7 mouse cellular contexts compared by ENCODE assay signal in genomic region chr14:51088970-51089673, GRCm38 (mm10). TPM values are rescaled to one million over a fixed set of nuclear protein-coding genes. Genes with fewer than 3 reads are reported as not detected.
A peak's percentile ranks its signal among the peaks of the same experiment; 100 is the strongest.
DNase-seq lines count a peak whose midpoint lies in the region; ATAC-seq and TF ChIP-seq lines count a peak whose summit lies in the region.

No protein-coding gene starts in this region.

- TF ChIP-seq POLR2A in small intestine, adult 2 months (IDR thresholded peaks at IDR 0.05; ENCODE audit: low read depth, low read length) = no peak

- peak overlapping the region; percentile 93 for H3K27ac ChIP-seq in intestine, postnatal 0 days (ENCODE audit: low read depth, low read length)
- H3K27ac ChIP-seq in midbrain, embryonic 12.5 days (replicated peaks) = peak overlapping the region; percentile 60
- peak overlapping the region; percentile 96 for H3K27ac ChIP-seq in small intestine, adult 2 months (ENCODE audit: insufficient read depth, low read depth, low read length)

- under 1% methylated on average over 34 of the region's 34 CpGs for WGBS in intestine, postnatal 0 days
- WGBS in midbrain, embryonic 12.5 days = under 1% methylated on average over 34 of the region's 34 CpGs
- under 1% methylated on average over 34 of the region's 34 CpGs for WGBS in small intestine, adult 2 months

- H3K27me3 ChIP-seq in intestine, postnatal 0 days (replicated peaks; ENCODE audit: control insufficient read depth, insufficient read depth, low read length) = no peaks in the 10 kb centered on the region
- peaks cover 31% of the 10 kb centered on the region for H3K27me3 ChIP-seq in midbrain, embryonic 12.5 days
- H3K27me3 ChIP-seq in small intestine, adult 2 months (ENCODE audit: control insufficient read depth, insufficient read depth, low read length) = no peaks in the 10 kb centered on the region

- no peaks in the 10 kb centered on the region for H3K36me3 ChIP-seq in intestine, postnatal 0 days (ENCODE audit: control insufficient read depth, insufficient read depth)
- no peaks in the 10 kb centered on the region for H3K36me3 ChIP-seq in midbrain, embryonic 12.5 days
- no peaks in the 10 kb centered on the region for H3K36me3 ChIP-seq in small intestine, adult 2 months (ENCODE audit: control insufficient read depth, insufficient read depth, low read length)

- intact Hi-C loops in left cerebral cortex, postnatal 4 days (cut with DNase I) = loop anchor here (2.0 to 5.0 kb wide), 2 partner anchors 24 to 287 kb away; no protein-coding TSS in a partner anchor

- no peaks in the 10 kb centered on the region; the same call in 1 of the 2 replicates for H3K4me1 ChIP-seq in intestine, postnatal 0 days (replicated peaks; ENCODE audit: control insufficient read depth, insufficient read depth, low read length)
- H3K4me1 ChIP-seq in midbrain, embryonic 12.5 days = 0 out of 2 replicates have a peak, but pooled peaks cover 10% of the 10 kb centered on the region
- H3K4me1 ChIP-seq in small intestine, adult 2 months (ENCODE audit: control insufficient read depth, insufficient read depth, insufficient read length, low read length) = no peaks in the 10 kb centered on the region

- peak overlapping the region; percentile 82 for H3K4me2 ChIP-seq in intestine, postnatal 0 days (replicated peaks; ENCODE audit: low read depth)
- peak overlapping the region; percentile 75 for H3K4me2 ChIP-seq in midbrain, embryonic 12.5 days (replicated peaks)

- H3K9ac ChIP-seq in intestine, postnatal 0 days (ENCODE audit: low read depth, low read length) = peak overlapping the region; percentile 68
- peak overlapping the region; percentile 53; the same call in 1 of the 2 replicates for H3K9ac ChIP-seq in midbrain, embryonic 12.5 days (replicated peaks)

- peak; percentile 97 for DNase-seq in adrenal gland, adult 8-10 months
- DNase-seq in embryo, embryonic 9.5 days (ENCODE audit: extremely low spot score) = peak; percentile 99
- DNase-seq in gastrocnemius, postnatal 4 days (ENCODE audit: low spot score in 2 of 2) = peak; percentile 84 to 90
- DNase-seq in left cerebral cortex, postnatal 4 days = peak; percentile 95

- ATAC-seq in intestine, postnatal 0 days = peak; percentile 85
- ATAC-seq in midbrain, embryonic 12.5 days (ENCODE audit: low FRiP score, low read depth) = peak; percentile 91

- peak overlapping the region; percentile 76 for H3K4me3 ChIP-seq in intestine, postnatal 0 days (ENCODE audit: low read depth, low read length)
- H3K4me3 ChIP-seq in midbrain, embryonic 12.5 days = peak overlapping the region; percentile 64
- H3K4me3 ChIP-seq in small intestine, adult 2 months (ENCODE audit: low read depth, low read length) = peak overlapping the region; percentile 82

- no peak for TF ChIP-seq CTCF in intestine, postnatal 0 days (IDR thresholded peaks at IDR 0.05; ENCODE audit: low read depth)
- TF ChIP-seq CTCF in small intestine, adult 2 months (IDR thresholded peaks at IDR 0.05; ENCODE audit: extremely low read depth, insufficient read length, insufficient replicate concordance, low read depth, low read length) = no peak

- no peaks in the 10 kb centered on the region for H3K9me3 ChIP-seq in intestine, postnatal 0 days (ENCODE audit: control insufficient read depth)
- no peaks in the 10 kb centered on the region for H3K9me3 ChIP-seq in midbrain, embryonic 12.5 days

RNA-seq across cellular contexts. Expression of gene Rnase4, which starts 1.8 kb away (rescaled TPM):
- 10 to 100 TPM; 48.1 to 69.1 (median 54.7) TPM for total RNA-seq in adrenal gland, adult 8-10 months (2022)
- 10 to 100 TPM; 76.4 to 86.0 TPM for total RNA-seq in gastrocnemius, postnatal 4 days (2021)
- 355 and 426 TPM in 2 replicates for polyA plus RNA-seq in intestine, postnatal 0 days (2015; fragmentation: Nextera tagmentation; extraction: Ambion mirVana)
- total RNA-seq in left cerebral cortex, postnatal 4 days (2021) = 10 to 100 TPM; 10.3 to 11.0 TPM
- 12.0 and 14.2 TPM in 2 replicates for polyA plus RNA-seq in midbrain, embryonic 12.5 days (2016; fragmentation: Nextera tagmentation; extraction: Ambion mirVana)
- polyA plus RNA-seq in small intestine, adult 2 months (2012; rRNA removed) = 120 and 130 TPM in 2 replicates

RNA-seq across cellular contexts. Expression of gene Ang, which starts 1.8 kb away (rescaled TPM):
- total RNA-seq in adrenal gland, adult 8-10 months (2022) = 1 to 10 TPM; 5.4 to 7.4 (median 6.4) TPM
- 1 to 10 TPM; 7.7 to 8.9 TPM for total RNA-seq in gastrocnemius, postnatal 4 days (2021)
- polyA plus RNA-seq in intestine, postnatal 0 days (2015; fragmentation: Nextera tagmentation; extraction: Ambion mirVana) = 114 and 119 TPM in 2 replicates
- 1 to 10 TPM; 2.1 TPM for total RNA-seq in left cerebral cortex, postnatal 4 days (2021)
- polyA plus RNA-seq in midbrain, embryonic 12.5 days (2016; fragmentation: Nextera tagmentation; extraction: Ambion mirVana) = 1.9 and 3.2 TPM in 2 replicates
- polyA plus RNA-seq in small intestine, adult 2 months (2012; rRNA removed) = 21.1 and 27.1 TPM in 2 replicates

RNA-seq across cellular contexts. Expression of gene Olfr750, which starts 14.9 kb away (rescaled TPM):
- total RNA-seq in adrenal gland, adult 8-10 months (2022) = not detected
- not detected for total RNA-seq in gastrocnemius, postnatal 4 days (2021)
- not detected in 2 replicates for polyA plus RNA-seq in intestine, postnatal 0 days (2015; fragmentation: Nextera tagmentation; extraction: Ambion mirVana)
- total RNA-seq in left cerebral cortex, postnatal 4 days (2021) = not detected
- 0.03 TPM in 1 of 2 replicates, not detected in the other for polyA plus RNA-seq in midbrain, embryonic 12.5 days (2016; fragmentation: Nextera tagmentation; extraction: Ambion mirVana)
- polyA plus RNA-seq in small intestine, adult 2 months (2012; rRNA removed) = 0.01 TPM in 1 of 2 replicates, not detected in the other

RNA-seq across cellular contexts. Expression of gene Eddm3b, which starts 25.1 kb away (rescaled TPM):
- total RNA-seq in adrenal gland, adult 8-10 months (2022) = not detected
- total RNA-seq in gastrocnemius, postnatal 4 days (2021) = not detected
- polyA plus RNA-seq in intestine, postnatal 0 days (2015; fragmentation: Nextera tagmentation; extraction: Ambion mirVana) = 0.17 and 0.18 TPM in 2 replicates
- not detected for total RNA-seq in left cerebral cortex, postnatal 4 days (2021)
- not detected in 2 replicates for polyA plus RNA-seq in midbrain, embryonic 12.5 days (2016; fragmentation: Nextera tagmentation; extraction: Ambion mirVana)
- not detected in 2 replicates for polyA plus RNA-seq in small intestine, adult 2 months (2012; rRNA removed)

RNA-seq across cellular contexts. Expression of gene Rnase12, which starts 31.7 kb away (rescaled TPM):
- total RNA-seq in adrenal gland, adult 8-10 months (2022) = not detected
- not detected for total RNA-seq in gastrocnemius, postnatal 4 days (2021)
- 0.51 and 0.90 TPM in 2 replicates for polyA plus RNA-seq in intestine, postnatal 0 days (2015; fragmentation: Nextera tagmentation; extraction: Ambion mirVana)
- not detected for total RNA-seq in left cerebral cortex, postnatal 4 days (2021)
- not detected in 2 replicates for polyA plus RNA-seq in midbrain, embryonic 12.5 days (2016; fragmentation: Nextera tagmentation; extraction: Ambion mirVana)
- not detected in 2 replicates for polyA plus RNA-seq in small intestine, adult 2 months (2012; rRNA removed)

Comparison
In these comparisons a context has a peak if more than half of its experiments do, and no peak if none do; other contexts are left out.
1. Peak in every context shown above with its lines: DNase-seq, ATAC-seq, H3K4me3 ChIP-seq and H3K27ac ChIP-seq.
2. RNA of gene Rnase4, which starts 1.8 kb away (total RNA-seq): 76.4 to 86.0 TPM in gastrocnemius, postnatal 4 days and 48.1 to 69.1 TPM in adrenal gland, adult 8-10 months; 10.3 to 11.0 TPM in left cerebral cortex, postnatal 4 days; every median in the first group is over 4 times any median in the second.